Mouse (Mus musculus): Measurements from ENCODE around the gene Coil.

Gene Coil

GRCm38 (mm10) chr11:88970202-88970732, at the start of gene Coil:
TSS of gene Coil (plus strand) at chr11:88970252.
- no peak for DNase-seq (ENCODE audit: low read depth, low spot score)

- DNase-seq (ENCODE audit: low read depth, low spot score), result no peak
Observed at GRCm38 (mm10) chr11:88926566-88926965, 43.5 kb upstream of the Coil start.

GRCm38 (mm10) chr11:88931692-88932530, 38.1 kb upstream of the Coil start:
- DNase-seq (ENCODE audit: low read depth, low spot score), result no peak

- no peak for DNase-seq (ENCODE audit: low read depth, low spot score)
Observed at GRCm38 (mm10) chr11:88933030-88933429, 37.0 kb upstream of the Coil start.

- peak; percentile 91 for DNase-seq (ENCODE audit: low read depth, low spot score)
Observed at GRCm38 (mm10) chr11:88934089-88935000, 35.7 kb upstream of the Coil start.

GRCm38 (mm10) chr11:88937886-88938285, 32.2 kb upstream of the Coil start:
- no peak for DNase-seq (ENCODE audit: low read depth, low spot score)

GRCm38 (mm10) chr11:88938770-88939169, 31.3 kb upstream of the Coil start:
- no peak for DNase-seq (ENCODE audit: low read depth, low spot score)

GRCm38 (mm10) chr11:88939634-88940033, 30.4 kb upstream of the Coil start:
- DNase-seq (ENCODE audit: low read depth, low spot score), result peak; percentile 34

GRCm38 (mm10) chr11:88941489-88941888, 28.6 kb upstream of the Coil start:
- DNase-seq (ENCODE audit: low read depth, low spot score), result no peak

GRCm38 (mm10) chr11:88945971-88946585, 24.0 kb upstream of the Coil start:
- DNase-seq (ENCODE audit: low read depth, low spot score), result no peak

- no peak for DNase-seq (ENCODE audit: low read depth, low spot score)
Observed at GRCm38 (mm10) chr11:88948896-88949295, 21.2 kb upstream of the Coil start.

GRCm38 (mm10) chr11:88949802-88950639, 20.0 kb upstream of the Coil start:
- no peak for DNase-seq (ENCODE audit: low read depth, low spot score)

- no peak for DNase-seq (ENCODE audit: low read depth, low spot score)
Observed at GRCm38 (mm10) chr11:88950640-88951250, 19.3 kb upstream of the Coil start.

- no peak for DNase-seq (ENCODE audit: low read depth, low spot score)
Observed at GRCm38 (mm10) chr11:88951576-88951975, 18.5 kb upstream of the Coil start.

- no peak for DNase-seq (ENCODE audit: low read depth, low spot score)
Observed at GRCm38 (mm10) chr11:88952117-88952516, 17.9 kb upstream of the Coil start.

- DNase-seq (ENCODE audit: low read depth, low spot score), result no peak
Observed at GRCm38 (mm10) chr11:88953582-88953981, 16.5 kb upstream of the Coil start.

GRCm38 (mm10) chr11:88954803-88955202, 15.2 kb upstream of the Coil start:
- DNase-seq (ENCODE audit: low read depth, low spot score), result no peak

GRCm38 (mm10) chr11:88955217-88955969, 14.7 kb upstream of the Coil start, which contains the start of gene Scpep1:
TSS of gene Scpep1 (minus strand) at chr11:88955465.
- peak; percentile 89 for DNase-seq (ENCODE audit: low read depth, low spot score)

GRCm38 (mm10) chr11:88958851-88959250, 11.2 kb upstream of the Coil start:
- DNase-seq (ENCODE audit: low read depth, low spot score), result no peak

Measured in telencephalon, adult 2 months (tissue).